Mouse (Mus musculus): ENCODE data around the gene Nlrp2.

GRCm38 (mm10) chr7:5366724-5367123 lies 15.9 kb upstream of the Nlrp2 start:
- no peak for TF ChIP-seq CTCF (conservative IDR thresholded peaks at IDR 0.05 in 1 of 2, IDR thresholded peaks at IDR 0.05 in 1 of 2; ENCODE audit: low read depth in 2 of 2, low read length in 2 of 2)
- TF ChIP-seq ETS1 (conservative IDR thresholded peaks at IDR 0.05; ENCODE audit: low read depth, low read length) = no peak
- TF ChIP-seq SMC3 (IDR thresholded peaks at IDR 0.05; ENCODE audit: low read depth, low read length) = no peak
- TF ChIP-seq POLR2AphosphoS2 (IDR thresholded peaks at IDR 0.05; ENCODE audit: low read depth, low read length) = no peak
- no peak for TF ChIP-seq MXI1 (IDR thresholded peaks at IDR 0.05; ENCODE audit: low read depth, low read length)
- TF ChIP-seq TCF12 (IDR thresholded peaks at IDR 0.05; ENCODE audit: low read depth, low read length) = no peak
- no peak for TF ChIP-seq POLR2A (IDR thresholded peaks at IDR 0.05; ENCODE audit: low read depth, low read length)
- no peak for TF ChIP-seq MAZ (IDR thresholded peaks at IDR 0.05; ENCODE audit: low read depth, low read length)
- no peak for TF ChIP-seq JUN (IDR thresholded peaks at IDR 0.05; ENCODE audit: insufficient read depth, low read depth, low read length)
- TF ChIP-seq CHD2 (IDR thresholded peaks at IDR 0.05; ENCODE audit: low read length) = no peak
- TF ChIP-seq EP300 (IDR thresholded peaks at IDR 0.05; ENCODE audit: low read length) = no peak

All from CH12.LX (cell line).